Mouse (Mus musculus): ENCODE results near the gene Kctd5. TPM values are rescaled to one million over a fixed set of nuclear protein-coding genes. Genes with fewer than 3 reads are reported as not detected.
A peak's percentile ranks its signal among the peaks of the same experiment; 100 is the strongest.
"Not testable (repeated sequence)": the region's sequence is repeated elsewhere in the genome, so short reads cannot be mapped to it uniquely, and the experiment has no call there.

Kctd5 gene
- total RNA-seq (2021), result 10 to 100 TPM; 19.1 to 23.0 TPM
- long read RNA-seq, experiment 1, transcript Kctd5-201 (6 exons, 2,443 nt), result major isoform, 48 of 57 reads
- long read RNA-seq, experiment 1, partial matches to known transcripts, result 9 of 57 reads
- long read RNA-seq, experiment 1, other reads (novel, unspliced or antisense), result 0 of 57 reads
- long read RNA-seq, experiment 2, transcript Kctd5-201 (6 exons, 2,443 nt), result major isoform, 48 of 55 reads
- long read RNA-seq, experiment 2, partial matches to known transcripts, result 0 of 55 reads
- long read RNA-seq, experiment 2, other reads (novel, unspliced or antisense), result 7 of 55 reads

GRCm38 (mm10) chr17:24072919-24073696, at the start of gene Kctd5:
Gene Kctd5 (minus strand): TSS chr17:24073485.
- DNase-seq, result peak; percentile 96

- no peak for DNase-seq
These were observed 46.2 kb upstream of the Kctd5 start for GRCm38 (mm10) chr17:24119446-24119845.

GRCm38 (mm10) chr17:24113031-24113430, 39.7 kb upstream of the Kctd5 start:
- DNase-seq, result no peak

GRCm38 (mm10) chr17:24111256-24111655, 38.0 kb upstream of the Kctd5 start:
- DNase-seq, result peak; percentile 18

GRCm38 (mm10) chr17:24108896-24109295, 35.6 kb upstream of the Kctd5 start:
- DNase-seq, result no peak

- no peak for DNase-seq
These were observed 31.8 kb upstream of the Kctd5 start for GRCm38 (mm10) chr17:24105111-24105510.

GRCm38 (mm10) chr17:24098354-24098753, 25.1 kb upstream of the Kctd5 start:
- no peak for DNase-seq

- DNase-seq, result no peak
These were observed 17.3 kb upstream of the Kctd5 start for GRCm38 (mm10) chr17:24090575-24090974.

- DNase-seq, result not testable (repeated sequence)
These were observed 13.1 kb upstream of the Kctd5 start for GRCm38 (mm10) chr17:24086399-24086798.

- no peak for DNase-seq
These were observed 11.3 kb upstream of the Kctd5 start for GRCm38 (mm10) chr17:24084593-24084992.

- no peak for DNase-seq
These were observed 3.8 kb upstream of the Kctd5 start for GRCm38 (mm10) chr17:24077101-24077500.

GRCm38 (mm10) chr17:24069531-24069930, 3.8 kb downstream of the Kctd5 start:
- DNase-seq, result no peak

- no peak for DNase-seq
These were observed 5.0 kb downstream of the Kctd5 start for GRCm38 (mm10) chr17:24068271-24068670.

- no peak for DNase-seq
These were observed 10.7 kb downstream of the Kctd5 start for GRCm38 (mm10) chr17:24062459-24063155.

- no peak for DNase-seq
These were observed 15.5 kb downstream of the Kctd5 start for GRCm38 (mm10) chr17:24057730-24058245.

GRCm38 (mm10) chr17:24056636-24057625, 16.4 kb downstream of the Kctd5 start:
- no peak for DNase-seq

- no peak for DNase-seq
These were observed 24.3 kb downstream of the Kctd5 start for GRCm38 (mm10) chr17:24049008-24049407.

GRCm38 (mm10) chr17:24048053-24048452, 25.2 kb downstream of the Kctd5 start:
- DNase-seq, result peak; percentile 15

- DNase-seq, result peak; percentile 17
These were observed 27.3 kb downstream of the Kctd5 start for GRCm38 (mm10) chr17:24046026-24046425.

GRCm38 (mm10) chr17:24045608-24046007, 27.7 kb downstream of the Kctd5 start:
- peak; percentile 55 for DNase-seq

GRCm38 (mm10) chr17:24044482-24044881, 28.8 kb downstream of the Kctd5 start:
- DNase-seq, result no peak

Measured in adrenal gland, postnatal 10 days (tissue).